Mouse (Mus musculus): ENCODE data around the gene Gbf1. TPM values are rescaled to one million over a fixed set of nuclear protein-coding genes. Genes with fewer than 3 reads are reported as not detected.

Gene Gbf1
- polyA plus RNA-seq, 1 experiment = 60.8 TPM

- Histone ChIP-seq H3K36me3 (ENCODE audit: control insufficient read depth, insufficient read depth, low read length) (no peaks in the 10 kb centered on the region), H3K27ac (ENCODE audit: insufficient read depth, low read depth, low read length) (no peak overlapping the region), H3K4me1 (ENCODE audit: control insufficient read depth, insufficient read depth, low read length) (0 out of 2 replicates have a peak, but pooled peaks cover 9% of the 10 kb centered on the region), H3K4me3 (ENCODE audit: insufficient read depth, low read depth, low read length) (no peak overlapping the region), H3K27me3 (replicated peaks; ENCODE audit: control insufficient read depth, insufficient read depth, low read length) (no peaks in the 10 kb centered on the region; the same call in 1 of the 2 replicates)
- WGBS = 47% methylated on average over 6 of the region's 6 CpGs
- DNase-seq = no peak
- no peak for TF ChIP-seq CTCF (conservative IDR thresholded peaks at IDR 0.05; ENCODE audit: insufficient read depth, insufficient read length, low read depth, low read length)
Observed at GRCm38 (mm10) chr19:46132577-46132976, 19.7 kb upstream of the Gbf1 start.

GRCm38 (mm10) chr19:46135297-46135696 is 17.0 kb upstream of the Gbf1 start:
- H3K4me1 ChIP-seq (ENCODE audit: control insufficient read depth, insufficient read depth, low read length) = 0 out of 2 replicates have a peak, but pooled peaks cover 9% of the 10 kb centered on the region
- no peak overlapping the region for H3K4me3 ChIP-seq (ENCODE audit: insufficient read depth, low read depth, low read length)
- TF ChIP-seq POLR2A (IDR thresholded peaks at IDR 0.05; ENCODE audit: low read depth, low read length) (no peak), CTCF (conservative IDR thresholded peaks at IDR 0.05; ENCODE audit: insufficient read depth, insufficient read length, low read depth, low read length) (peak; percentile 98)
- no peaks in the 10 kb centered on the region for H3K36me3 ChIP-seq (ENCODE audit: control insufficient read depth, insufficient read depth, low read length)
- H3K27ac ChIP-seq (ENCODE audit: insufficient read depth, low read depth, low read length) = no peak overlapping the region
- DNase-seq = peak; percentile 92
- no peaks in the 10 kb centered on the region; the same call in 1 of the 2 replicates for H3K27me3 ChIP-seq (replicated peaks; ENCODE audit: control insufficient read depth, insufficient read depth, low read length)
- WGBS = 2% methylated on average over 12 of the region's 12 CpGs

GRCm38 (mm10) chr19:46135789-46136638 is 16.3 kb upstream of the Gbf1 start:
- Histone ChIP-seq H3K4me3 (ENCODE audit: insufficient read depth, low read depth, low read length) (peak overlapping the region; percentile 49), H3K27ac (ENCODE audit: insufficient read depth, low read depth, low read length) (no peak overlapping the region), H3K4me1 (ENCODE audit: control insufficient read depth, insufficient read depth, low read length) (0 out of 2 replicates have a peak, but pooled peaks cover 9% of the 10 kb centered on the region), H3K36me3 (ENCODE audit: control insufficient read depth, insufficient read depth, low read length) (no peaks in the 10 kb centered on the region), H3K27me3 (replicated peaks; ENCODE audit: control insufficient read depth, insufficient read depth, low read length) (no peaks in the 10 kb centered on the region; the same call in 1 of the 2 replicates)
- TF ChIP-seq CTCF (conservative IDR thresholded peaks at IDR 0.05; ENCODE audit: insufficient read depth, insufficient read length, low read depth, low read length) (peak; percentile 32), POLR2A (IDR thresholded peaks at IDR 0.05; ENCODE audit: low read depth, low read length) (no peak)
- under 1% methylated on average over 79 of the region's 79 CpGs for WGBS
- peak; percentile 85 for DNase-seq

GRCm38 (mm10) chr19:46136639-46137580 is 15.4 kb upstream of the Gbf1 start:
- peak overlapping the region; percentile 49; the same call in 1 of the 2 replicates for H3K4me3 ChIP-seq (ENCODE audit: insufficient read depth, low read depth, low read length)
- no peak overlapping the region for H3K27ac ChIP-seq (ENCODE audit: insufficient read depth, low read depth, low read length)
- H3K4me1 ChIP-seq (ENCODE audit: control insufficient read depth, insufficient read depth, low read length) = 0 out of 2 replicates have a peak, but pooled peaks cover 8% of the 10 kb centered on the region
- DNase-seq = peak; percentile 70
- no peaks in the 10 kb centered on the region for H3K36me3 ChIP-seq (ENCODE audit: control insufficient read depth, insufficient read depth, low read length)
- H3K27me3 ChIP-seq (replicated peaks; ENCODE audit: control insufficient read depth, insufficient read depth, low read length) = no peaks in the 10 kb centered on the region; the same call in 1 of the 2 replicates
- WGBS = 3% methylated on average over 49 of the region's 49 CpGs
- TF ChIP-seq POLR2A (IDR thresholded peaks at IDR 0.05; ENCODE audit: low read depth, low read length) (no peak), CTCF (conservative IDR thresholded peaks at IDR 0.05; ENCODE audit: insufficient read depth, insufficient read length, low read depth, low read length) (peak; percentile 82)

- H3K4me1 ChIP-seq (ENCODE audit: control insufficient read depth, insufficient read depth, low read length) = 0 out of 2 replicates have a peak, but pooled peaks cover 6% of the 10 kb centered on the region
- no peak for TF ChIP-seq CTCF (conservative IDR thresholded peaks at IDR 0.05; ENCODE audit: insufficient read depth, insufficient read length, low read depth, low read length)
- TF ChIP-seq POLR2A (IDR thresholded peaks at IDR 0.05; ENCODE audit: low read depth, low read length) = no peak
- no peaks in the 10 kb centered on the region; the same call in 1 of the 2 replicates for H3K27me3 ChIP-seq (replicated peaks; ENCODE audit: control insufficient read depth, insufficient read depth, low read length)
- H3K36me3 ChIP-seq (ENCODE audit: control insufficient read depth, insufficient read depth, low read length) = no peaks in the 10 kb centered on the region
- WGBS = 86% methylated on average over 2 of the region's 2 CpGs
- no peak overlapping the region for H3K4me3 ChIP-seq (ENCODE audit: insufficient read depth, low read depth, low read length)
- no peak overlapping the region for H3K27ac ChIP-seq (ENCODE audit: insufficient read depth, low read depth, low read length)
- DNase-seq = no peak
Observed at GRCm38 (mm10) chr19:46140324-46140723, 12.0 kb upstream of the Gbf1 start.

GRCm38 (mm10) chr19:46141091-46141490 is 11.2 kb upstream of the Gbf1 start:
- H3K27me3 ChIP-seq (replicated peaks; ENCODE audit: control insufficient read depth, insufficient read depth, low read length) = no peaks in the 10 kb centered on the region; the same call in 1 of the 2 replicates
- no peaks in the 10 kb centered on the region for H3K36me3 ChIP-seq (ENCODE audit: control insufficient read depth, insufficient read depth, low read length)
- WGBS = 51% methylated on average over 6 of the region's 6 CpGs
- H3K27ac ChIP-seq (ENCODE audit: insufficient read depth, low read depth, low read length) = no peak overlapping the region
- H3K4me3 ChIP-seq (ENCODE audit: insufficient read depth, low read depth, low read length) = no peak overlapping the region
- H3K4me1 ChIP-seq (ENCODE audit: control insufficient read depth, insufficient read depth, low read length) = 0 out of 2 replicates have a peak, but pooled peaks cover 3% of the 10 kb centered on the region
- TF ChIP-seq POLR2A (IDR thresholded peaks at IDR 0.05; ENCODE audit: low read depth, low read length) (no peak), CTCF (conservative IDR thresholded peaks at IDR 0.05; ENCODE audit: insufficient read depth, insufficient read length, low read depth, low read length) (no peak)
- DNase-seq = no peak

Data from kidney, adult 2 months (tissue).